Mouse (Mus musculus): ENCODE data around the gene Mdm4.

The Mdm4 gene

DNA sequence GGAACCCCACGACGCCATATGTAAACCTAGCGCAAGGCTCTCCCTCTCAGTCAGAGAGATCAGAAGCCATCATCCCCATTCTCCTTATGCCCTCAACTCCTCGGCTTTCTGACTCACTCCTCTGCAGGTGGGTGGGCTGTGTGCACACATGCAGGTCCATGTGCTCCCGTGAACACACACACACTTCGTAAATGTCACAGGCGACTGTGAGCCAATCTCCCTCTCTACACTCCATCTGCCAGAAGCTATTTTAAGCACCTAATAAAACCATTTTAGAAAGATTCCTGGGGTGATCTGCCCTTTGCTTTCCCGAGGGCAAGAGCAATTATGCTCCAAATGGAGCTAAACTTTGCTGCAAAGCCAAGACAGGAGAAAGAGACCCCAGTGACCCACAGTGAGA, 84.5 kb downstream of the Mdm4 start:
- no peak for DNase-seq (ENCODE audit: low read depth)

DNA sequence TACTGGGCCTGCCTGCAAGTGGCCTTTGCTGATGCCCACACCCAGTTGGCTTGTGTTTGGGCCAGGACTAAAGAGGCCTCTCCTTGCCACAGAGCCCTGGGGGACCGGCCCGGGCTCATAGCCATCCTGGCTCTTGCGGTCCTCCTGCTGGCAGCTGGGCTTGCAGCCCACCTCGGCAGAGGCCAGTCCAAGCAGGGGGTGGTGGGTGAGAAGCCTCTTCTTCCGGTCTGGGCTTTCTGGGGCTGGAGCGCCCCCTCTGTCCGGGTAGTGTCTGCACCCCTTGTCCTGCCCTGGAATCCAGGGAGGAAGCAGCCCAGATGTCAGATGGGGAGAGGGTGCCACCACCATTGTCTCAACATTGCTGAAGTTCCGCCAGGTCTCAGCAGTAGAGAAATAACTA, 91.4 kb downstream of the Mdm4 start:
- DNase-seq (ENCODE audit: low read depth): no peak

DNA sequence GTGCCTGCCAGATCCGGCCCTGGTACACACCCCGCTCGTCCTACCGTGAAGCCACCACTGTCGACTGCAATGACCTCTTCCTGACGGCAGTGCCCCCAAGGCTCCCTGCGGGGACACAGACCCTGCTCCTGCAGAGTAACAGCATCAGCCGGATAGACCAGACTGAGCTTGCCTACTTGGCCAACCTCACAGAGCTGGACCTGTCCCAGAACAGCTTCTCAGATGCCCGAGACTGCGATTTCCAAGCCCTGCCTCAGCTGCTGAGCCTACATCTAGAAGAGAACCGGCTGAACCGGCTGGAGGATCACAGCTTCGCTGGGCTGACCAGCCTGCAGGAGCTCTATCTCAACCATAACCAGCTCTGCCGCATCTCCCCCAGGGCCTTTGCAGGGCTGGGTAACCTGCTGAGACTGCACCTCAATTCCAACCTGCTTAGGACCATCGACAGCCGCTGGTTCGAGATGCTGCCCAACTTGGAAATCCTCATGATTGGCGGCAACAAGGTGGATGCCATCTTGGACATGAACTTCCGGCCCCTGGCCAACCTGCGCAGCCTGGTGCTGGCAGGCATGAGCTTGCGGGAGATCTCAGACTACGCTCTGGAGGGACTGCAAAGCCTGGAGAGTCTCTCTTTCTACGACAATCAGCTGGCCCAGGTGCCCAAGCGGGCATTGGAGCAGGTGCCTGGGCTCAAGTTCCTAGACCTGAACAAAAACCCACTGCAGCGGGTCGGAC, 92.9 kb downstream of the Mdm4 start:
- no peak for DNase-seq (ENCODE audit: low read depth)

DNA sequence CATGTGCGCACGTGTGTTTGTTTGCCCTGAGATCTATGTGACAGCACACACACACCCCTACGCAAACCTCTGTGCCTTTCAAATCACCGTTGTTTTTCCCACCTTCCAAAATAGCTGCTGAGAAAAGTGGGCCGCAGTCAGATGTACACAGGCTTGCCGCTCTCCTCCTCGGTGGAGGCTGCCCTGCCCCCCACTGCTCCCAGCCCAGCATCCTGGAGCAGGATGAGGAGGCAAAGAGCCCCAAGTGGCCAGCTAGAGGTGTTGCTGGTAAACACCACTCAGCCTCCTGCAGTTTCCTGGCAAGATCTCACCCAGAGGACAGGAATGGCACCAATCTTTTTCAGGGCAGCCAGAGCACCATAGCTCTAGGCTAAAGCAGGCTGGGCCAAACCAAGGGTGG, 95.5 kb downstream of the Mdm4 start:
- DNase-seq (ENCODE audit: low read depth): no peak

DNA sequence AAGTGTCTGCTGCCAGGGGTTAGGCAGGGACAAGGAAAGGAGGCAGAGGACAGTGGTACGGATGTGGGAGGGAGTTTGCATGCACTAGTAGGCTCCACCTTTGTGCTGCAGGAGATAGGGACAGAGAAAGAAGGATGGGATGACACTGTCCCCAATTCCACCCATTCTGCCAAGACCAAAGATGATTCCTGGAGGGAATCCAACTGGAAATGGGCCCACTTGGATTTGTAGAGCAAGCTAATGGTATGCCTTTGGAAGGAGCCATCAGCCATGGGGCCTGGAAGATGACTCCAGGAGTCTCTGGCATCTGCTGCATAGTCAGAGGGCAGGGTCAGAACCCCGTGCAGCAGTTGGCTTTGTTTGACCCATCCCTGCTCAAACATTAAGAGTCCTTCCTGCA, 97.9 kb downstream of the Mdm4 start:
- DNase-seq (ENCODE audit: low read depth): no peak

DNA sequence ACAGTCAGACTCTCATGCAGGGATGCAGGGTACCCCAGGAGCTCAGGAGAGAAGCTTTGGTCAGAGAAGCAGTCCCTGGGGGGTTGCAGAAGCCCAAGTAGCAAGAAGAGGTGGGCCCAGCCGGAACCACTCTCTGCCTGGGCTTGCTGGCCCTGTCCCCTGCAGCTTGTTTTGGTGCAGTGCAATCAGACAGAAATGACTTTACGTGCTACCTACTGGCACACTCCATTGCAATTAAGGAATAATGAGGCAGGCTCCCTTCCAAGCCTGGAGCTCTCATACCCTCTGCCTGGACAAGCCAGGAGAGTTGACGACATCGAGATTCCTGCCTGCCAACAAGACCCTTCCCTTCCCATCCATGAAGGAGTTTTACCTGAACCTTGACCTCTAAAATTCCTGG, 100.1 kb downstream of the Mdm4 start:
- DNase-seq (ENCODE audit: low read depth): no peak

DNA sequence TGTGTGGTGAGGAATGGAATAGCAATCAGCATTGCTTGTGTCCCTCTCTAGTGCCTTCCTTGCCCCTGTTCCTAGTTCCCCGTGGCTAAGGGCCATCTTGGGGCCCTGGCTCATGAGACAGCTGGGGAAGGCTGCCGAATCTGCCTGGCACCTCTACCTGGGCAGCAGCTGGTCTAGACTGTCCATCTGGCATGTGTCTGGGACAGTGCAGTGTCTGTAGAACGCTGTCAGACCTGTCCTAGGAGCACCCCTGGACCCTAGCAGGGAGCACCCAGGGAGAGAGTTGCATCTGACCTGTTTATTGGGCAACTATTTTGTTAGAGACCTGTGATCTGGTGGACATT, 101.5 kb downstream of the Mdm4 start:
- no peak for DNase-seq (ENCODE audit: low read depth)

DNA sequence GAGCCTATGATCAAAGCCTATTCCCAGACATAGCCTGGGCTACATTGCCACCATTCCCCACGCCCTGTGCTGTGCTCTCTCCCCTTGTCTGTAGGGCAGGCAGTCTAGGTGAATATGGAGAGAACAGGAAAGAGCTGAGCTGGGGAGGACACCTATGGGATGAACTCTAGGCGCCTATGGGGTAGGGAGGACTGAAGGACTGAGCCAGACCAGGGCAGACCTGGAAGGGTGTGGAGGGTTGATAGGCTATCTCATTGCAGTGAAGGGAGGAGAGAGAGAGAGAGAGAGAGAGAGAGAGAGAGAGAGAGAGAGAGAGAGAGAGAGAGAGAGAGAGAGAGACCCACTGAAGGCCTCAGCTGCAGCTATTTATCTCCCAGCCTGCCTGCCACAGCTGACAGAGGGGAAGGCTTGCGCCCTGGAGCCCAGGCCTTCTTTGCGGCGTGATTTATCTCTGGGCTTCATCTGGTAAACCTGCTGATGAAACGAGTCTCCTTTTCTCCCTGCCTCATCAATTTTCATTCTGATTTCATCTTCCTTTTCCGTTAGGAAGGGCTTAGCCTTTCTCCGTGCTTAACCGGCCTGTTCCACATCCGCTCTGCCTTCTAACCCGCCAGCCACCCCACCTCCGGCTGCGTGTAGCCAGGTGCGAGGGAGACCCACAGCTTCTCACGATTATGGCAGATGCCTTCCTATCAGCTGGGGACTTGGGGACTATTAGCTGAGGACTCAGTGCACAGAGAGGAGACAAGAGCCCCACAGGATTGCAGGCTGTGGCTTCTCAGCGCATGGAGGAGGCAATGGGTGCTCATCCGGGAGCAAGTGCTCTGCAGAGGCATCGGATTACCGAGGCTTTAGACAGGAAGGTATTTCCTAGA, 102.1 kb downstream of the Mdm4 start:
- no peak for DNase-seq (ENCODE audit: low read depth)

DNA sequence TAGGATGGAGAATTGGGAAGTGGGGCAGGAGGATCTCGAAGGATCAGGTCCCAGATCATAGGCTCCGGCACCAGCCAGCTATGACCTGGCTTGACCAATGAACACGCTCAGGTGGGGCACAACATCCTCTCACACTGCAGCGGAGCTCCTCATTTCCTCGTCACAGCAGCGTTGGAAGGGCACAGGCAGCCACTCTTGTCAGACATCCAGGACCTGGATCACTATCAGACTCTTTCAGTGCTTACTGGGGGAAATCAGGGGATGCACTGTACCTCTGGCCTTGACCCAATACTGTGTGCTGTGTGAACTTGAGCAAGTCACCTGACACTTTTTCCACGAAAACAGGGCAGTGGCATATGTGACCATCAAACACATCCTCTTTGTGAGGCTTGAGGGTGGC, 105.1 kb downstream of the Mdm4 start:
- no peak for DNase-seq (ENCODE audit: low read depth)

DNA sequence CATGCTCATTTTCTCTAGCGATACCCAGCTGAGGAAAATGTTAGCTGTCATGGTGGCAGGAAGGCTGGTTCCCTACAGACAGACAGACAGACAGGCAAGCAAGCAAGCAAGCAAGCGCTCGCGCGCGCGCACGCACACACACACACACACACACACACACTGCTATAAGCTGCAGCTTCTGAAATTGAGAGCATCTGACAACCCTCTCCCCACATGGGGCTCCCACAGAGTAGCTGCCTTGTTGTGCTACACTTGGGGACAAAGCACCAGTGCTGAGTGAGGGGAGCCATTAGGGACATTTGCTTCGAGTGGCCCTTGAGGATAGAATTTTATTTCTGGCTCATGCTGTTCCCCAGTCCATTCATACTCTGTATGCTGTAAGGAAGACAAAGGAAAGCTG, 108.1 kb downstream of the Mdm4 start:
- no peak for DNase-seq (ENCODE audit: low read depth)

DNA sequence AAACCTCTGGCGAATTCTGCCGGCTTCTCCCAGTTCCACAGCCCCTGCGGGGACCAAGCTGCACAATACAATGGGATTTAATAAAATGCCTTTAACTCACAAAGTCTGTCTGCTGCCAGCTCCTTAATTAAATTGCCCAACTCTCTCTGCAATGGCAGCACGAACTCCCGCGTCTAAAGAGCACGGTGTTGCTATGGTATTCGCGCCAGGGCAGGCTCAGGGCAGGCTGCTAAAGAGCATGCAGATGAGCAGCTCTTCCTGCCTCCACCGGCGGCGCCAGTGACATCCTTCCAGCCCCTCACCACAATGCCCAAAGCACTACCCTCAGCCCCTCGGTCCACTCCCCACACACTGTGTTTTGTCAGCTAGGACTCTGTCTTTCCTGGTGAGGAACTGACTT, 109.3 kb downstream of the Mdm4 start:
- no peak for DNase-seq (ENCODE audit: low read depth)

DNA sequence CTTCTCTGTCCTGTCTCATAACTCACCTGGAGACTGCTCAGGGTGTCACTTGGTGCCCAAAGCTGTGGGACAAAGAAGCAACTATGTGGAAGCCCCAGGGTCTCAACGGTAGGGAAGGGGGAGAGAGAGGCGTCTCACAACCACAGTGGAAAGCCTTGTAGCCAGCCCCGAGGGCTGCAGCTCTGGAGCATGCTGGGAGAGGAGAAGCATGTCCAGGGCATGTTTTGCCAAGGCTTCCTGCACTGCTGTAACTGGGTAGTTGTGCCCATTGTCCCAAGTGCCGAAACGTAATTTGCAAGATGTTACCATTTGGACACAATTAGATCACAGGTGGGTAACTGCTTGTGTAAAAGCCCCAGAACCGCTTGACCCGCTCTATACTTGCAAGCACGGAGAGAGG, 111.1 kb downstream of the Mdm4 start:
- DNase-seq (ENCODE audit: low read depth): no peak

DNA sequence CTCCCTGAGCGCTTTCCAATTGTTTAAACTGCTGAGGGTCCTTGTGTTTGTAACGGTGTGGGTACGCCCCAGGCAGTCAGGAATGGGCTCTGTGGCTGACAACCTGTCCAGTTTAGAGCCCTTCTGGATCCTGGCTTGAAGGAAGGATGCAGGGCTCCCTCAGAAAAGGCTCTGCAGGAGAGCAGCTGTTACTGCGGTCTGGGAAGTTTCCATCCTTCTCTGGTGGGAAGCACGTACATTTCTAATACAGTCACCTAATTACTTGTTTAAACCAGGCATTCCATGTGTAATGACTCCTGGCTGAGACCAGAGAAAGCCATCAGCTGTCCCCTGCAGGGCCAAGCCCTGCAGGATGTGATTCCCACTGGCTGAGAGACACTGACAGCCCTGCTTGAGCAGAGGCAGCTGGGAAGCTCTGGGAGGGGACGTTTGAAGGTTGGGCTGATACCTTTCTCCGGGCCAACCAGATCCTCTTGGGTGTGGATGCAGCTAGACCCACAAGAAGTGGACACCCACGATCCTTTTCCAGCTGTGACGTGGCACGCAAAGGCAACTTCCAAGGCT, 112.2 kb downstream of the Mdm4 start:
- no peak for DNase-seq (ENCODE audit: low read depth)

DNA sequence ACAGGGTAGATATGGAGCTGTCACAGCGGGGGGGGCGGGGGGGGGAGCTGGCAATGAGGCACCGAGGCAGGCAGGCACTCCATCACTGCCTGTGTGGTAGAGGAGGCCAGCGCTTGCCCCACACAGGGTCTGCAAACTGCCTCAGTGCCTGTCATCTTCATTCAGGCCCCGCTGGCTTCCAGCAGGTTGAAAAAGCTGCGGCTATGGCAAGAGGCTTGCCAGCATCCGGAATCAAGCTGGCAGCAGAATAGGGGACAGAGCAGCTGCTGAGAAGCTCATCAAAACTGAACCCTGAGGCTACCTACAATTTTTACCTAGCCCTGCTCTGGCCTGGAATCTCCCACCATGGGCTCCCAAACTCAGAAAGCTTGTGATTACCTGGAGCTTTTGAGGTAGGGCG, 112.8 kb downstream of the Mdm4 start:
- no peak for DNase-seq (ENCODE audit: low read depth)

DNA sequence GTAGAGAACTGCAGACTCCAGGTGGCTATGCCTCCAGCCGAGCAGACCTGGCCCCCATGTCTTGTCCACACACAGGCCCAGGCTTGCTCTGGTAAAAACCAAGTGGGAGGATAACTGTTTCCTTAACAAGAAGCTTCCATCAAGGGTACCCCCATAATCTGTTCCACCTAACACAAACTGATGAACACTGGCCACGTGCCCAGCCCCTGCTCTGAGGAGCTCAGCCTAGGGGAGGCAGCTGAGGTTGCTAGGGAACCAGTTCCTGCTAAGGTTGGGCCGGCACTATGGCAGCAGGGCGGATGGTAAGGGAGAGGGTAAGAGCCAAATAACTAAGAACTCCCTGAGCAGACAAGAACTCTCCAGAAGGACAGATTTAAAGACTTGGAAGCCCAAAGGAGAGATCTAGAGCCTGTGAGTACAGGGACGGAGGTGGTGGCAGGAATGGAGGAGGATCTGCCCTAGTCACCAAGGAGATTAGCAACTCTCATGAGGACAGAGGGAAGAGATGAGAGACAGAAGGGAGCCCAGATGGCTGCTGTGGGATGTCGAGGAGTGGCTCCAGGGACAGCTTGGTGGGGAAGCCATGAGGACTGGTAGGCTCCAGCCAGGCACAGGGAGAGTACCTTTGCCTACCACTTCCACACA, 114.4 kb downstream of the Mdm4 start:
- DNase-seq (ENCODE audit: low read depth): no peak

DNA sequence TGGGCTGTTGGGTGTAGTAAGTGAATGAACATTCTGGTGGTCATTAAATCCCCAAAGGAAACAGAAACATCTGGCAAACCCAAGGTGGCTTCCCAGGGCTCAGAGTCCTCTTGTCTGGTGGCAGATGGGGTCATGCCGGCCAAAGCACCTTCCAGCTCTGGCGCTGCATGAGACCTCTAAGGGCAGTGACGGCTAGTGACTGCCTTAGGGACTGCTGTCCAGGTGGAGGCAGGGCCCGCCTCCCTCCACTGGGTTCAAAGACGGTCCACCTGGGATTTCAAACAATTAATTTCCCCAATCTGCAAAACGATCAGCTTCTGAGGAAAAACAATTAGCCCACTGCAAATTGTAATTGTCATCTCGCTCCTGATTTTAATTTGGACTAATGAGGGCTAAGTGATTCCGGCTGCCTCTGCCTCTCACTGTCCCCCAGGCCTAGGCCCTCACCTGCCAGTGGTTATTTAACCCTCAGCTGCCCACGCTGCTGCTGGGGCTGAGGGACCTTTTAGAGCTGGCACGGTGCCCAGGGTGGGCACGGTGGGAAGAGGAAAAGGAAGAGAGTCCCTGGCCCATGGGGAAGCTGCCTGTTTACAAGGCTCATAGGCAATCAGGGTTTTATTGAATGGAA, 119.8 kb downstream of the Mdm4 start:
- no peak for DNase-seq (ENCODE audit: low read depth)

DNA sequence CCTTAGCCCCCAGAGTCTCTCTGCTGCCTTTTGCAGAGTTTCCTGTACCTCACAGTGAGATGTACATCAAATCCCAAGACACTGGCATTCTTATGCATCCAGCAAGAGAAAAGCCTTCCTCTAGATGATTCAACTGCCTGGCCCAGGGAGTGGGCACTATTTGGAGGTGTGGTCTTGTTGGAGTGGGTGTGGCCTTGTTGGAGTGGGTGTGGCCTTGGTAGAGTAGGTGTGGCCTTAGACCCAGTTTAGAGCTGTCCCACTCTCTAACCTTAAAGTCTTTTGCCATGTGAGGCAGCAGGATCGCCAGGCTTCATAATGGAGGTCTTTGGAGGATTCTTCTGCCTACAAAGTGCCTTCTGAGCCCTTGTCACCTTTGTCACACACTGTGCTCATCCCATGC, 120.4 kb downstream of the Mdm4 start:
- DNase-seq (ENCODE audit: low read depth): no peak
